Mouse (Mus musculus) embryo, embryonic 10.5 days (tissue): ENCODE results near the gene Kbtbd4.

Experiments
- DNase-seq: peaks from one replicate; pipeline ENCODE4 v3.0.0-alpha.2; 2015; ENCODE audit warnings: low spot score

The Kbtbd4 gene

DNA sequence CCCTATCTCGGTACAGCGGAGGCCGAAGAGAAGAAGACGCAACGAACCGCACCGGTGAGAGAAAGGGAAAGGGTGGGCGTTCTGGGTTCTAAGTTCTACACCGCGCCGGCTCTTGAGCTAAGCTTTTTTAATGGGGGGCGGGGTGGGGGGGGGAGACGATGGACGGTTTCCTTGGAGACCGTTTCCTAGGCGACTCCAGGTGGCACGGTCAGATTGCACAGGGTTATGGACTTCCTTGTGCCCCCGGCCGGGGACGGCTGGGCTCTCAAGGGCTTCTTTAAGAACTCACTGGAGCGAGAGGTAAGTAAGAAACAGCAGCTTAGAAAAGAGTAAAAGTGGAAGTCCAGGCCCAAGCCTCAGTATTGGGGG is 300 bp downstream of the Kbtbd4 start:
- peak; percentile 81 for DNase-seq

DNA sequence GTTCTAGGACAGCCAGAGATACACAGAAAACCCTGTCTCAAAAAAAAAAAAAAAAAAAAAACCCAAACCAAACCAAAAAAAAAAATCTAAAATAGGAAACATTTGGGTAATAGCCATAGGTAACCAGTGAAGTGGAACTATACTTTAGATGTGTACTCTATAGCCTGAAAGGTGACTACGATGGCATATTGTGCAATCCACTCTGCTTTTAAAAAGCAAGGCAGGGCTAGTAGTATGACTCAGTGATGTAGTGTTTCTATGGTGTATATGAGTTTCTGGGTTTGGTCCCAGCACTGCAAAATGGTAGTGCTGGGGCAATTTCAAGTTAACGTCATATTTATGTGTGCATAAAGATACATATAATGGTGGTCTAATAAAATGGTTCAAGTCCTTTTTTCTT is 2.2 kb downstream of the Kbtbd4 start:
- DNase-seq = no peak

DNA sequence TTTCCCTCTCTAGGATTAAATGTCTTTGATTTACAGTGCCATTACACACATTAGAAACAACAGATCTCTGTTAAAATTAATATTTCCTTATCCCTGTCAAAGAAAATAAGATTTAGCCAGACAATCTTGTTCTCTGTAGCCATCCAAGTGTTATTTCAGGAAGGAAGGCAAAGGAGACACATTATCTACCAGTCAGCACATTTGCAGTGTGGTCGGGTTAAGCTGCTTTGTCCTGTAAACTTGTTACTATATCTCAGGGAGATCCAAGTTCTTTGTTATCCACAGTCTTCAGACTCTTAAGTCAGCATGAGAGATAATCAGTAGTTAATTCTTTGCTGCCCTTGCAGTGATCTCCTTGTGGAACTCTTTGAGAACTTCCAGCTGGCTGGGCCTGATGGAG is 6.3 kb downstream of the Kbtbd4 start:
- no peak for DNase-seq

DNA sequence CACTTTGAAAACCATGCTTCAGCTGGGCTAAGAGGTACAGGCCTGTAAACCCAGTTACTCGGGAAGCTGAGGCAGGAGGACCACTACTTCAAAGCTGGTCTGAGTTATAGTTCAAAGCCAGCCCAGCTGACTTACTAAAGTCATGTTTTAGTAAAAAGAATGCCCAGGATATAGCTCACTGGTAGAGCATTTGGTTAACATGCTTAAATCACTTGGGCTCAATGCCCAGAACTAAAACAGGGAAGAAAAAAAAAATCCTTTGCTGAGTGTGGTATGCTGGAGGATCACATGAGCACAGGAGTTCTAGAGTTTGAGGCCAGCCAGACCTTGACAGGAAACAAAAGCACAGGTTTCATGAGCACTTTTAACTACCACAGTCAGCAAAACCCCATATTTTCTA is 7.1 kb downstream of the Kbtbd4 start:
- DNase-seq = no peak

DNA sequence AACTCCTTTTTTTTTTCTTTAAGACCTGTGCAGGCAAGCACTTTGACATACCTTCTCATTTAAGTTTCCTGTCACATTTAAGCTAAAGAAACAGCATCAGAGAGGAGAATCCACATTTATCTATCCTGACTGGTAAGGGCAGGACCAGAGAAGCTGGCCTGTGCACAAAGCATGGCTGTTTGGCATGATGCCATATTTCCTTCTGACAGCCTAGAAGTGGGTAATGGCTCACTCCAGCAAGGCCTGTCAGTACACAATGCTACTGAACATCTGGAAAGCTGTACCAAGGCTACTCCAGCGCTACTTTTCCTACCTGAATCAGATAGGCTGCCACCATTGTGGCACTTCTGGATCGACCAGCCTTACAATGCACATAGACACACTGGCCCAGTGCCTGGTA is 9.1 kb downstream of the Kbtbd4 start:
- DNase-seq = no peak

DNA sequence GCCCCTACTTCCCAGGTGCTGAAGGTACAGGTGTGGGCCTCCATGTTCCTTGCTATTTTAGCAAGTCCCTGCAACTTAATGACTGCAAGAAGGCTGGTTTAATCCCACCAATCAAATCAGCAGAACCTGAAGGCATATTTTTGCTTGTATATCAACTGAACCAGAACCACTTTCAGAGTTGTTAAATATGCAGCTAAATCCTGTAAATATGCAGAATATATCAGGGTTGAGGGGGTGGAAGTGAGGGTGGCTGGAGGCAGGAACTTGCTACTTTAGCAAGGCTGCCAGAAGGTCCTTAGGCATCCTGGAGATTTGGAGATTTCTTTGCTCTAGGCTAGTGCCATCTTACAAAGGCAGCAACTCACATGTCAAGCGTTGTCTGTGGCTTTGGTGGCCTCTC is 11.0 kb downstream of the Kbtbd4 start:
- no peak for DNase-seq

DNA sequence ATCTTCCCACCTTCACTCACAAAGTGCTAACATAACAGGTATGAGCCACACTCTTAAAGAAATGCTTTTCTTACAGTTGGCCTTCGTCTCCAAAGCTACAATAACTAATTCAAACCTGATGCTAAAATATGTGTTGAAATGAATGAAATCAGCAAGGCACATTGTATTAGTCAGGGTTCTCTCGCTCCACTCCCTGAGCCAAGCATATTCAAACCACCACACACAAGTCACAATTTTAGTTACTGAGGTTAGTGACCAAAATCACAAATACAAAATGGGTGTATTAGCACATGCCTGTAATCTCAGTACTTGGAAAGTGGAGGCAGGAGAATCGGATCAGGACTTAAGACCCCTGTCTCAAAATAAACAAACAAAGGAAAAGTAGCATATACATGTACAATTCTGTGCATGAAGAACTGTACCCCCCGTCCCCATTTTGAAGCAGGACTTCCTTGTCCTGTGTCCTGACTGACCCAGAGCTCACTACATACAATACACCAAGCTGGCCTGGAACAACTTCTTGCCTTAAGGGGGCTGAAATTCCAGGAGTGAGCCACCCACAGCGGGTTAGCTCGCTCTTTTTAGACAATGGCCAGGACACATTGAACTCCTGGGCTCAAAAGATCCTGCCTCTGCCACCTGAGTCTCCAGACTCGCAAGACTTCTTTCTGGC is 12.2 kb downstream of the Kbtbd4 start:
- DNase-seq = no peak

DNA sequence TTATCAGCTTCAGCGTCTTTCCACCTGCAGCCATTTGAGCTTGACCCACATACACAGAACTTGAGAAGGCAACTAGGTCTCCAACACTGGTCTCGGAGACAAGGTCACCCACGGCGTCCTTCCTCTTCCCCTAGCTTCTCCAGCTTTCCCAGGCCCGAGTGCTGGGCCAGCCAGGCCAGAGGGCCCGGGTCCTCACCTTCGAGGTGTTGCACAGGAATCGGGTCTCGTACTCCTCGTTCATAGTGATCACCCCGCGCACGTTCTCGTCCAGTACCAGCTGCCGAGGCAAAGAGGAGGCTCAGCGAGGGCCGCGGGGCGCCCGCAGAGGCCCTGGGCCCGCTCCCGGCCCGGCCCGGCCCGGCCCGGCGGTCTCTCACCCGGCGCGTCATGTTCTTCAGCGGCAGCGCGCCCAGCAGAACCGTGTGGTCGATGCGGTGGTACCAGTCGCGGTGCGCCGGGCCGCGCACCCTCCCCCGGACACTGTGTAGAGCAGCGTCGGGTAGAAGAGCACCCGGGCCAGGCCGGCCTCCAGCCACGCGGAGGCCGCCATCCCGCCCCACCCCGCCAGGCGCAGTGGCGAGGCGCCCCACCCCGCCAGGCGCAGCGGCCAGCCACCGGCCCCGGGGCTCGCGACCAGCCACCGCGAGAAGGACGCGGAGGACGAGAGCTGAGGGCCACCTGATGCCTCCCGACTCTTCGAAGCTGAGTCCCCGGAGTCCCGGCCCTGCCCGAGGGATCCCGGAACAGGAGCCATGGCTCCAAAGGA is 12.9 kb downstream of the Kbtbd4 start:
- peak; percentile 71 for DNase-seq

DNA sequence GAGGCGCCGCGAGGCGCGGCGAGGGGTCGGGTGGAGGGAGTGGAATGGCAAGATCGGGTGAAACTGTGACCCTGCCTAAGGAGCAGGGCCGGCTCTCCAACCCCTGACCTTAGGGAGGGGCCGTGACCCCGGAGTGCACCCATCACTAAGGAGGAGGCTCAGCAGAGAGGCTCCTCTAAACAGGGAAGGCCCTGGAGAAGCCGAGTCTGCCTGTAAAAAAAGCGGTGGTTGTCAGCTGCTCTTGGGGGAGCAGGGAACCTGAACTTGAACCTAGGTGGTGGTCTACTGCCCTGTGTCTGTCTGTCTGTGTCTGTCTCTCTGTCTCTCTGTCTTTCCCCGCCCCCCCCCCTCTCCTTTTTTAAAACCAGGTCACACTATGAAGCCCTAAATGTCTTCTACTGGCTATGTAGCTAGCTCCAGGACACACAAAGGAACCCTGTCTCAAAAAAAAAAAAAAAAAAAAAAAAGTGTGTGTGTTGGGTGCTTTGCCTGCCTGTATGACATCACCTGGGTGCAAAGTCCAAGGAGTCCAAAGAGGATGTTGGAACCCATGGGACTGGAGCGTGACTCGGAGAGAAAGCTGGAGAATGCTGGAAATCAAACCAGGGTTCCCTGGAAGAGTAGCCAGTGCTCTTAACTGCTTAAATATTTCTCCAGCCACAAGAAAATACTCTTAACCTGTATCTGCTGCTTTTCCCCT is 13.6 kb downstream of the Kbtbd4 start:
- peak; percentile 78 for DNase-seq

DNA sequence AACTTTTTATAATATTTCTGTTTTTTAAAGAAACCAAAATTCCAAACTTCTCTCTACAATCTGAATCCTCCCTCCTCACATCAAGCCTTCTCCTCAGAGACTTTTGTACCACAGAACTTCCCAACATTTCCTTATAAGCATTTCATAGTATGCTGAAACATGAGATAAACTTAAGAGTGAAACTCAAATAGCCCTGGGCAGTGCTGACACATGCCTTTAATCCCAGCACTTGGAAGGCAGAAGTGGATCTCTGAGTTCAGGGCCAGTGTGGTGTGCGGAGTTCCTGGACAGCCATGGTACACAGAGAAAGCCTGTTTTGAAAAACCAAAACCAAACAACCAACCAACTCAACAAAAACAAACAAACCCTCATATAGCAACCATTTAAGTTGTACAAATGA is 16.6 kb downstream of the Kbtbd4 start:
- no peak for DNase-seq

DNA sequence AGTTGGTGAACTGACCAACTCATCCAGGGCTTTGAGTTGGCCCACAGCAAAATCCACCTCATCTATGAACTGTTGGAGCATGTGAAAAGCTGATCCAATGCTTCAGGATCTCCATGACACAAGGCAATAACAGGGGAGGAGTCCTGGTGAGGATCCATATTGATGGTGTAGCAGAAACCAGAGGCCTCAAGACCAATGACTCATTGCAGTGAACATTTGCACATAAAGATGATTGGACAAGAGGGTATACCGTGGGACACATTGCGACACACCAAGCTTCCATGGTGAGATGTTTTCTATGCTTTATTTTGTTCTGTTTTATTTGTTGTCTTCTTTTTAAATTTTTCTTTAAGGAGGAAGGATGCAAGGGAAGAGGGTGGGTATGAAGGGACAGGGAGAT is 18.1 kb downstream of the Kbtbd4 start:
- no peak for DNase-seq

DNA sequence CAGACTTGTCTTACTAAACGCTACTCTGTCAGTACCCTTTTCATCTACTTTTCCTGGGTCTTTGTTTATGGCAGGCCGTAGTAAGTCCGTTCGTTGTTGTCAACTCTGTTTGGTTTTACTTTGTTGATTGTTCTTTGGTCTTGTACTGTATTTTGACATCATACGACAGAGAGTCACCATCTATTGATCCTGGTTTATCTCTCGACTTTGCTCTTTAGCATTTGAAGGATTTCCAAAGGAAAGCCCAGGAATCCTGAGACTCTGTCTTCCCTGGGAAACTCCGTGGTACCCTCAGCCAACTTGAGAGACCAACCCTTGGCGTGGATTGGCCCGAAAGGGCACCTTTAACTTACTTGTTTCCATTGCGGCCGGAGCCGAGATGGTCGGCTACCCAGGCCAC is 24.0 kb downstream of the Kbtbd4 start:
- no peak for DNase-seq

DNA sequence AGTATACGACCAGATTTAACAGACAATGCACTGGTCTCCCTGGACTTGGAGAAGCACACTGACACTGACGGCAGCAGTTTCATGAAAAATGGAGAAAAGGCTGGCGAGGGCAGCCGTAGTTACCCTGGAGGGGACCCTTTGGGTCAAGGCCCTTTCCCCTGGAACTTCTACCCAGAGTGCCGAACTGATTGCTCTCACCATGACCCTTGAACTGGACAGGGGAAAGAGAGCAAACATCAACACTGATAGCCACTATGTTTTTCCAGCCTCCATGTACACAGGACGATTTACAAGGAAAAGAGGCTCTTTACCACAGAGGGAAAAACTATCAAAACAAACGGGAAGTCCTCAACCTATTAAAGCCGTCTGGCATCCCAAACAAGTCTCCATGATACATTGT is 27.3 kb downstream of the Kbtbd4 start:
- DNase-seq = no peak

DNA sequence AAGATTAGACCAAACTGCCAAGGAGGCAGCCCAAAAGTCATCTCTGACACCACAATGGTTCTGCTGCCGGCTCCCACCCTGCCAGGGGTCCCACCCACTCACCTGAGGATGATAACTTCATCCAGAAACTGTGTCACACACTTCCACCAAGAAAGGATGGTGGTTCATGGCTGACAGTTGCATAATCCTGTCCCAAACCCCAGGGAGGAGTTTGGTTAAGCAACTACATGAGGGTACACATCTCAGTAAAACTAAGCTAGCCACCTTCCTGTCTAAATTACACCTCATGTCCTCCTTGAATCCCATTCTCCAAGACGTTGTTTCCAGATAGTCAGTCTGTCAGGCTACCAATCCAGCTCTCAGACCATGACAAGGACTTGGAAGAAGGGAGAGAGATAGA is 27.7 kb downstream of the Kbtbd4 start:
- DNase-seq = no peak

DNA sequence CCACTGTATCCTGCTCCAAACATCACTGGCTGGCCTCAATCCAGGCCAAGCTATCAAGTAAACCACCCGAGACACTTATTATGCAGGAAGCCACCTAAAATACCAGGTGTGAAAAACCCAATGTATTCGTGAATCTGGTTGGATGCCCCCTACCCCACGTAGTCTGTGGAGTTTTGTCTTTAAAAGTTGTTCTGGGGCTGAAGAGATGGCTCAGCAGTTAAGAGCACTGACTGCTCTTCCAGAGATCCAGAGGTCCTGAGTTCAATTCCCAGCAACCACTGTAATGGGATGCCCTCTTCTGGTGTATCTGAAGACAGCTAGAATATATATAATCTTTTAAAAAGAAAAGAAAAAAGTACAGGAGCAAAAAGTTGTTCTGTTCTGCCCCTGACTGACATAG is 33.8 kb downstream of the Kbtbd4 start:
- DNase-seq = no peak

DNA sequence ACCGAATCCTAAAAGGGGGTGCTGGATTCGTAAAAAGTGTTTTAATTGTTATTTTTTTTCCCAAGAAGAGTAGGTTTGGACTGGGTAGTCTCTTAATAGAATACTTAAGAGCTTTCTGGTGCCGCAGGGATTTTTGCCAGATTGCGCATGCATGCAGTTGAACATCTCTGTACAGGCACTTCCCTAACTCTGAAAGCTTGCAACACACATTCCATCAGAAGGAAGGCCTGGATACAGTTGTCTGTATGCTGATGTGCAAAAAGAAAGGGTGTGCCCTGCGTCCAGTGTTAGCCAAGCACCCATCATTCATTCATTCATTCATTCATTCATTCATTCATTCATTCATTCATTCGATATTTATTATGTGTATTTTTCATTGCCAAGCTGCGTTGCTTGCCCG is 35.2 kb downstream of the Kbtbd4 start:
- DNase-seq = no peak

DNA sequence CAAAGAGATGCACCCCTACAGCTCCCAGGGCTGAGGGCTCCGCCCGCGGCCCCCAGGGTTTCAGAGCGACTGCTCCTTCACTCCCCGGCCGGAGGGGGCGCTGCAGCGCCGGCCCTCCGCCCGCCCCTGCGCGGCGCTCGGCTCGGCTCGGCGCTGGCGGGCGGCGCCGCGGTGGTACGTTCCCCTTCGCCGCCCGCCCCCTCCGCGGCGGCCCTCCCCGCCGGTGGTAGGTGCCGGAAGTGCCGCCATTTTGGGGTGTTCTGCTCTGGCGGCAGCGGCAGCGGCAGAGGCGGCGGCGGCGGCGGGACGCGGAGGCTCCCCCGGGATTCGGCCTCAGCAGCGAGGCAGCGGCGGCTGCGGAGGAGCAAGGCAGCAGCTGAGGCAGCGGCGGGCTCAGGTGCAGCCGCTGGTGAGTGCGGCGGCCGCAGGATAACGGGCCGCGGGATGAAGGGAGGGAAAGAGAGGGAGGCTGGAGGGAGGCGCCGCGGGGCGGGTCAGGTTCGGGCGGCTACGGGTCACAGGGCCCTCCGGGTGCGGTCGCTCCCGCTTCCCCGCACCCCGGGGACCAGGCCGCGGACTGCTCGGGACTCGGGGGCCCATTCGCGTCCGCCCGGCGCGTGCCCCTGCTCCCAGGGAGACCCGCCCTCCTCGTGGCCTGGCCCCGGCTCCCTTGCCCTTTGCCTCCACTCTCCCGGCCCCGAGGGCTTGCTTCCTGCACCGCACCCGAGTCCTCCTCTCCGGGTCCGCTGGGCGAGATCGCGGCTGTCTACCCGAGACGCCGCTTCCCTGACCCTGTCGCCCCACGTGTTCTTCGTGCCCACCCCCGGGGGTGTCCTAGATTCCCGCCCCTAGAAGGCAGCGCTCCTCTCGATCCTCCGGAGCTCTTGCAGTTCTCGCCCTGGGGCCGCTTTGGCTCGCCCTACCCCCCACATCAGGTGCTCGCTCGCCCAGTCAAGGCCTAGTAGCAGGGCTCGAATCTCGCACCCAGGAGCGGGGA is 36.0 kb downstream of the Kbtbd4 start, which contains the start of gene Celf1:
Gene Celf1 (plus strand): TSS at position 150 of the 997 bp plus-strand sequence.
- DNase-seq = peak; percentile 93

DNA sequence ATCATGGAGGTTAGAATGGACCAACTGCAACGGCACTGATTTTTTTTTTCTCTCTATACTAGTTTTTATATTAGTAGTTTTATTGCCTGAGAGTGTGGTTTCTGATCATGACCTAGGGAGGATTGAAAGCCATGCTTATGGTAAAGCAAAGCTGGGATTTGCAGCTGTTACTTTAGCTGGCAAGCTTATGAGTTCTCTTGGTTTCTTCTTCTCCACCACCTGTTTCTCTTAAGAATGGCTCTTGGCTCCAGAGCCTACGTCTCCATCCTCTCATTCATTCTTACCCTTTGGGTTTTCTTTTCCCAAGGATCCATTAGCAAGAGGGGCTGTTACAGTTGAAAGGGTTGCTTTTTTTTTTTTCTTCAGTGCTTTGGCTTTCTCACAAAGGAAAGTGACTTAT is 37.2 kb downstream of the Kbtbd4 start:
- DNase-seq = no peak

DNA sequence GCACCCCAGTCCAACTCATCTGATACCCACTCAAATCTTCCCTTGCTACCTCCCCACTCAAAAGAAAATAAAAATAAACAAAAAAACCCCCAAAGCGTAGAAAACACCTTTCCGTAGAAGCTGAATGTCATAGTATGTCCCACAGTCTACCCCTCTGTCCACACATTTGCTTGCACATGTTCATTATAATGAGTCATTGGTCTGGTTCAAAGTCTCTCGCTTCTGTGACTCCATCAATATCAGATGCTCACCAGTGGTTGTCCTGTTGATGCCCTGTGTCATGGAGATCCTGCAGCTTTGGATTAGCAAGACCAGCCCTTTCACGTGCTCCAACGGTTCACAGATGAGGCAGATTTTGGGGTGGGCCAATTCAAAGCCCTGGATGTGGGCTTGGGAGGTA is 45.6 kb downstream of the Kbtbd4 start:
- DNase-seq = no peak

DNA sequence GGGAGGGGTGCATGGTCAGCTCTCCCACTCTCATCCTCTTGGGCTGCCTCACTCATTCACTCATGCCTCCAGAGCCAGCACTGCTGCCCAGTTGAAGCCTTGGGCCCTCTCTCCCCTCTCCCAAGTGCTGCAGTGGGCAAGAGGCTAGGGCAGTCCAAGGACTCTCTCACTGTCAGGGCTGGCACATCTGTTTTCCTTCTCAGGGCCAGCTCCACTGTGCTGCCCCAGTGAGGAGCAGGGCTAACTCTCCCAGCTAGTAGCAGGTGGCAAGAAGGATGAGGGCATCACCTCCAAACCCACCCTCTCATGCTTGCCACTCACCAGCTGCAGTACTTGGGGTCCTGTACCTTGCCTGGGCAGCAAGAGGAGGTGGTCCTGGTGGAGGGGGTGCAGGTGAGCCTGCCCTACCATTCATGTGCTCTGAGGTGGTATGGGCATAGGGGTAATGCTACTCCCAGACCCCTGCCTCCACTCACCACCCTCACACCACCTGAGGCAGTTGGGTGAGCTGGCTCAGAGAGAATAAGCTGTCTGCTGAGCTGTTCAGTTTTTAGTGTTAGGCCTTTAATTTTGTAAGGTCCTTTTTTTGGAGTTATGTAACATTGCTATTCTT is 46.1 kb downstream of the Kbtbd4 start:
- DNase-seq = no peak

DNA sequence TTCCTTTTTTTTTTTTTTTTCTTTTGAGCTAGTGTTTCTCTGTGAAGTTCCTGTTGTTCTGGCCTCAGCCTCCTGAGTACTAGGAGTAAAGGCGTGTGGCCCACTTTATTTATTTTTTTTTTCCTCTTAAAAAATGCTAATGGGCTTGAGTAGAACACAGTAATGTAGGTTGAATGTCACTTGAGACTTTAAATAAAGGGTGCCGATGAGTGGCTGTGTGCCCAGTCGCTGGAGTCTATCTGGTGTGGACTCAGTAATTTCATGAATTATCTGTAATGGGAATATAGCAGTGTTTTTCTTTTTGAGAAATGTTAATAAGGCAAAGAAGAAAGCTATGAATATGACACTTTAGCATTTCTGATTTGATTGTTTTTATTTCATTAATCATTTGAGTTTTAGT is 48.9 kb downstream of the Kbtbd4 start:
- DNase-seq = no peak

DNA sequence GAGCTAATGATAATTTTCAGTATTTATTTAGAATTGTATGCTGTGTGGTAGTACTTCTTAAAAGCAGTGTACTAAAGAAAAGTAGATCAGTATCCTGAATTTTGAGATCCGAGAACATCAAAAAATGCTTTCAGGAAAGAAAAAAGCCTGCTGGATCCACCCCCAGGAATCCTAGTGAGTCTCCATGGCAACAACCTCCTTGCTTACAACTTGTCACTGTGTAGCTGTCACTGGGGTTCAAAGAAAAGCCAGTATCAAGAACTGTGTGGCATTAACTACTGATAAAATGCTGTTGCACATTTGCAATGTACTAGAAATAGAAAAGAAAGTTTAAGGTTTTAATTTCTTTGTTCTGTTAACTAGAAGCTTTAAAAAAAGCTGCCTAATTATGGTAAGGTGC is 51.5 kb downstream of the Kbtbd4 start:
- DNase-seq = peak; percentile 58
